Mouse (Mus musculus) stomach, postnatal 0 days (tissue): ENCODE results near the gene Clec4f. TPM values are rescaled to one million over a fixed set of nuclear protein-coding genes. Genes with fewer than 3 reads are reported as not detected.

ENCODE experiments used
- ATAC-seq: fragments of 200-750 bp; cut with Nextera tagmentation; 2 replicates; pipeline ENCODE4 v1.8.0; 2017; ENCODE audit not compliant: low FRiP score, low TSS enrichment
- DNase-seq: peaks from one replicate; pipeline ENCODE4 v3.0.0-alpha.2; 2016; ENCODE audit warnings: low spot score
- H3K27ac ChIP-seq: fragments of 300-500 bp; sonication (generic); replicated peaks from 2 replicates; pipeline ENCODE4 v1.5.1; 2014; ENCODE audit warnings: mild to moderate bottlenecking, control low read depth
- H3K27me3 ChIP-seq: fragments of 300-500 bp; sonication (generic); 2 replicates; pipeline ENCODE4 v1.6.1; 2014; ENCODE audit warnings: low read length; ENCODE audit not compliant: control insufficient read depth, insufficient read depth
- H3K36me3 ChIP-seq: fragments of 300-500 bp; sonication (generic); 2 replicates; pipeline ENCODE4 v1.6.1; 2014; ENCODE audit warnings: low read length, mixed read lengths; ENCODE audit not compliant: control insufficient read depth, insufficient read depth
- H3K4me1 ChIP-seq: fragments of 300-500 bp; sonication (generic); replicated peaks from 2 replicates; pipeline ENCODE4 v1.6.1; 2014; ENCODE audit warnings: antibody characterized with exemption; ENCODE audit not compliant: control insufficient read depth, insufficient read depth
- H3K4me2 ChIP-seq: fragments of 300-500 bp; sonication (generic); replicated peaks from 2 replicates; pipeline ENCODE4 v1.6.1; 2014; ENCODE audit warnings: low read depth, mild to moderate bottlenecking, control low read depth, moderate library complexity
- H3K4me3 ChIP-seq: fragments of 300-500 bp; sonication (generic); 2 replicates; pipeline ENCODE4 v1.5.1; 2014; ENCODE audit warnings: low read depth, low read length, control low read depth
- H3K9ac ChIP-seq: fragments of 300-500 bp; sonication (generic); 2 replicates; pipeline ENCODE4 v1.6.1; 2014; ENCODE audit warnings: mild to moderate bottlenecking, low read length, control low read depth, mixed read lengths
- H3K9me3 ChIP-seq: fragments of 300-500 bp; sonication (generic); 2 replicates; pipeline ENCODE4 v1.6.1; 2016; ENCODE audit warnings: low read length; ENCODE audit not compliant: control insufficient read depth
- CTCF ChIP-seq: IDR thresholded peaks from 2 replicates; pipeline ENCODE4 v1.5.1; 2016; ENCODE audit warnings: antibody characterized with exemption, low read depth, mild to moderate bottlenecking, moderate library complexity
- EP300 ChIP-seq: optimal IDR thresholded peaks from 2 replicates; pipeline ENCODE3; 2016; ENCODE audit warnings: antibody characterized with exemption
- WGBS: fragments of 180-500 bp; shearing (Covaris S2); extraction: QIAGEN DNeasy Blood & Tissue Kit; methylation state at CpG from one replicate; pipeline ENCODE4 v1.1.7; 2014; 5-methylcytosine and 5-hydroxymethylcytosine counted together
- polyA plus RNA-seq: library from polyadenylated mRNA; unstranded; fragments of >200 nt; fragmentation: Nextera tagmentation; extraction: Ambion mirVana; gene quantifications from 2 replicates; pipeline ENCODE4 v1.2.1, GENCODE M21; 2015

Clec4f gene
- polyA plus RNA-seq, 1 experiment from 2014 or later, result 0.11 TPM

GRCm38 (mm10) chr6:83626781-83627180, 29.2 kb downstream of the Clec4f start:
- Histone ChIP-seq H3K4me2 (no peak overlapping the region), H3K36me3 (no peaks in the 10 kb centered on the region), H3K9ac (no peak overlapping the region), H3K27me3 (no peaks in the 10 kb centered on the region), H3K27ac (no peak overlapping the region), H3K9me3 (no peaks in the 10 kb centered on the region), H3K4me1 (no peaks in the 10 kb centered on the region), H3K4me3 (no peak overlapping the region)
- no peak for TF ChIP-seq EP300
- peak; percentile 28 for TF ChIP-seq CTCF
- 55% methylated on average over 17 of the region's 17 CpGs for WGBS
- DNase-seq, result no peak
- ATAC-seq, result no peak

- DNase-seq (no peak), ATAC-seq (no peak)
- Histone ChIP-seq H3K4me3 (no peak overlapping the region), H3K4me1 (no peaks in the 10 kb centered on the region), H3K9me3 (no peaks in the 10 kb centered on the region), H3K36me3 (no peaks in the 10 kb centered on the region), H3K4me2 (no peak overlapping the region), H3K9ac (no peak overlapping the region), H3K27me3 (no peaks in the 10 kb centered on the region; the same call in 1 of the 2 replicates), H3K27ac (no peak overlapping the region)
- TF ChIP-seq EP300, result no peak
- TF ChIP-seq CTCF, result no peak
- 60% methylated on average over 9 of the region's 9 CpGs for WGBS
Observed at GRCm38 (mm10) chr6:83619955-83620354, 36.0 kb downstream of the Clec4f start.

GRCm38 (mm10) chr6:83617581-83618335, 38.2 kb downstream of the Clec4f start:
- Histone ChIP-seq H3K4me2 (no peak overlapping the region), H3K27me3 (no peaks in the 10 kb centered on the region; the same call in 1 of the 2 replicates), H3K4me1 (no peaks in the 10 kb centered on the region), H3K9me3 (no peaks in the 10 kb centered on the region), H3K4me3 (no peak overlapping the region), H3K36me3 (no peaks in the 10 kb centered on the region), H3K27ac (no peak overlapping the region), H3K9ac (no peak overlapping the region)
- WGBS, result 77% methylated on average over 15 of the region's 15 CpGs
- ATAC-seq (no peak), DNase-seq (no peak)
- no peak for TF ChIP-seq EP300
- no peak for TF ChIP-seq CTCF

- no peaks in the 10 kb centered on the region; the same call in 1 of the 2 replicates for H3K27me3 ChIP-seq
- H3K9me3 ChIP-seq, result no peaks in the 10 kb centered on the region
- no peak overlapping the region for H3K9ac ChIP-seq
- ATAC-seq, result no peak
- no peak for DNase-seq
- no peak overlapping the region for H3K4me2 ChIP-seq
- peak; percentile 63 for TF ChIP-seq CTCF
- TF ChIP-seq EP300, result no peak
- no peak overlapping the region for H3K4me3 ChIP-seq
- WGBS, result 47% methylated on average over 5 of the region's 5 CpGs
- no peaks in the 10 kb centered on the region for H3K36me3 ChIP-seq
- H3K27ac ChIP-seq, result no peak overlapping the region
- no peaks in the 10 kb centered on the region for H3K4me1 ChIP-seq
Observed at GRCm38 (mm10) chr6:83616512-83616911, 39.5 kb downstream of the Clec4f start.

GRCm38 (mm10) chr6:83614469-83614868, 41.5 kb downstream of the Clec4f start:
- 91% methylated on average over 4 of the region's 4 CpGs for WGBS
- no peak overlapping the region for H3K4me2 ChIP-seq
- H3K4me3 ChIP-seq, result no peak overlapping the region
- no peaks in the 10 kb centered on the region for H3K36me3 ChIP-seq
- H3K4me1 ChIP-seq, result no peaks in the 10 kb centered on the region
- H3K27ac ChIP-seq, result no peak overlapping the region
- H3K9me3 ChIP-seq, result no peaks in the 10 kb centered on the region
- no peaks in the 10 kb centered on the region; the same call in 1 of the 2 replicates for H3K27me3 ChIP-seq
- no peak for ATAC-seq
- DNase-seq, result no peak
- TF ChIP-seq EP300 (no peak), CTCF (no peak)
- no peak overlapping the region for H3K9ac ChIP-seq

- Histone ChIP-seq H3K36me3 (no peaks in the 10 kb centered on the region), H3K27me3 (no peaks in the 10 kb centered on the region; the same call in 1 of the 2 replicates), H3K9ac (no peak overlapping the region), H3K9me3 (no peaks in the 10 kb centered on the region), H3K27ac (no peak overlapping the region), H3K4me1 (no peaks in the 10 kb centered on the region), H3K4me2 (no peak overlapping the region), H3K4me3 (no peak overlapping the region)
- 96% methylated on average over 1 of the region's 1 CpGs for WGBS
- no peak for DNase-seq
- no peak for ATAC-seq
- TF ChIP-seq CTCF (no peak), EP300 (no peak)
Observed at GRCm38 (mm10) chr6:83612976-83613375, 43.0 kb downstream of the Clec4f start.
